Mouse (Mus musculus): ENCODE results near the gene Ubac2.

DNA sequence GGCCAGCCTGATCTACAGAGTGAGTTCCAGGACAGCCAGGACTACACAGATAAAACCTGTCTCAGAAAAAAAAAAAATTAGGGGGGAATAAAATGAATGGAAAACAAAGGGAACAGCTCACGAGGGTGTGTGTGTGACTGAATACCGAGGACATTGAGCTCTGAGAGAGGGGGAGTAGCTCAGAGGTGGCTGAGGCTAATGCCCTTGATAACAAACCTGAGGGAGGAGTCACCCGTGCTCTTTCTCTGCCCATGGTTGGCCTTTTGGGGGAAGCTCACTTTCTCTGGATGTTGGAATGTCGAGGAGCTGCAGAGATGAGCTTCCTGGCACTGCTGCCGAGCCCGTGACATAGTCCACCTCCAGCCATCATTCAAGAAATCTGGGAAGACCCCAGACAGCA lies 82.6 kb downstream of the Ubac2 start:
- TF ChIP-seq GATA1 (IDR thresholded peaks at IDR 0.05; ENCODE audit: borderline replicate concordance, low read length) (no peak), CTCF (IDR thresholded peaks at IDR 0.05; ENCODE audit: low read depth, low read length) (no peak)
